Mouse (Mus musculus) heart, embryonic 15.5 days (tissue): ENCODE measurements around the gene Rps23. TPM values are rescaled to one million over a fixed set of nuclear protein-coding genes. Genes with fewer than 3 reads are reported as not detected.

Experiments used
- ATAC-seq: fragments of 200-750 bp; cut with Nextera tagmentation; replicated peaks from 2 replicates; pipeline ENCODE4 v1.8.0; 2017; ENCODE audit warnings: low read depth, moderate TSS enrichment; ENCODE audit not compliant: insufficient number of reproducible peaks, insufficient read depth, low FRiP score
- H3K27ac ChIP-seq: fragments of 300-500 bp; sonication (generic); 2 replicates; pipeline ENCODE4 v1.5.1; 2015; ENCODE audit warnings: mild to moderate bottlenecking, inconsistent platforms
- H3K27me3 ChIP-seq: fragments of 300-500 bp; sonication (generic); 2 replicates; pipeline ENCODE4 v1.6.1; 2015; ENCODE audit warnings: inconsistent platforms
- H3K36me3 ChIP-seq: fragments of 300-500 bp; sonication (generic); 2 replicates; pipeline ENCODE4 v1.6.1; 2015; ENCODE audit warnings: mild to moderate bottlenecking, inconsistent platforms
- H3K4me1 ChIP-seq: fragments of 300-500 bp; sonication (generic); replicated peaks from 2 replicates; pipeline ENCODE4 v1.6.1; 2015; ENCODE audit warnings: inconsistent platforms
- H3K4me2 ChIP-seq: fragments of 300-500 bp; sonication (generic); 2 replicates; pipeline ENCODE4 v1.6.1; 2015; ENCODE audit warnings: inconsistent platforms, mild to moderate bottlenecking, moderate library complexity
- H3K4me3 ChIP-seq: fragments of 300-500 bp; sonication (generic); 2 replicates; pipeline ENCODE4 v1.5.1; 2015; ENCODE audit warnings: mild to moderate bottlenecking, inconsistent platforms
- H3K9ac ChIP-seq: fragments of 300-500 bp; sonication (generic); 2 replicates; pipeline ENCODE4 v1.6.1; 2015; ENCODE audit warnings: mild to moderate bottlenecking, inconsistent platforms
- H3K9me3 ChIP-seq: fragments of 300-500 bp; sonication (generic); replicated peaks from 2 replicates; pipeline ENCODE4 v1.6.1; 2016; ENCODE audit warnings: inconsistent platforms
- WGBS: fragments of 180-500 bp; shearing (Covaris S2); methylation state at CpG from one replicate; pipeline ENCODE4 v1.1.7; 2015; ENCODE audit warnings: mixed read lengths; 5-methylcytosine and 5-hydroxymethylcytosine counted together
- polyA plus RNA-seq: library from polyadenylated mRNA; unstranded; fragments of >200 nt; fragmentation: Nextera tagmentation; extraction: Ambion mirVana; gene quantifications from 2 replicates; pipeline ENCODE4 v1.2.1, GENCODE M21; 2015

The Rps23 gene
- polyA plus RNA-seq, 1 experiment from 2014 or later: 135 TPM

GRCm38 (mm10) chr13:90973409-90973808, 50.7 kb downstream of the Rps23 start:
- no peak for ATAC-seq
- H3K4me3 ChIP-seq: no peak overlapping the region
- no peak overlapping the region for H3K9ac ChIP-seq
- H3K9me3 ChIP-seq: no peaks in the 10 kb centered on the region
- no peak overlapping the region for H3K27ac ChIP-seq
- H3K27me3 ChIP-seq: no peaks in the 10 kb centered on the region
- WGBS: 68% methylated on average over 7 of the region's 7 CpGs
- no peak overlapping the region for H3K4me2 ChIP-seq
- no peaks in the 10 kb centered on the region for H3K4me1 ChIP-seq
- no peaks in the 10 kb centered on the region for H3K36me3 ChIP-seq

Other genes starting within 250 kb of the Rps23 start
- gene Atp6ap1l, start 17.6 kb upstream of the Rps23 start, polyA plus RNA-seq: 0.53 and 0.92 TPM in 2 replicates